Mouse (Mus musculus): ENCODE results near the gene Nrip1.

The Nrip1 gene

DNA sequence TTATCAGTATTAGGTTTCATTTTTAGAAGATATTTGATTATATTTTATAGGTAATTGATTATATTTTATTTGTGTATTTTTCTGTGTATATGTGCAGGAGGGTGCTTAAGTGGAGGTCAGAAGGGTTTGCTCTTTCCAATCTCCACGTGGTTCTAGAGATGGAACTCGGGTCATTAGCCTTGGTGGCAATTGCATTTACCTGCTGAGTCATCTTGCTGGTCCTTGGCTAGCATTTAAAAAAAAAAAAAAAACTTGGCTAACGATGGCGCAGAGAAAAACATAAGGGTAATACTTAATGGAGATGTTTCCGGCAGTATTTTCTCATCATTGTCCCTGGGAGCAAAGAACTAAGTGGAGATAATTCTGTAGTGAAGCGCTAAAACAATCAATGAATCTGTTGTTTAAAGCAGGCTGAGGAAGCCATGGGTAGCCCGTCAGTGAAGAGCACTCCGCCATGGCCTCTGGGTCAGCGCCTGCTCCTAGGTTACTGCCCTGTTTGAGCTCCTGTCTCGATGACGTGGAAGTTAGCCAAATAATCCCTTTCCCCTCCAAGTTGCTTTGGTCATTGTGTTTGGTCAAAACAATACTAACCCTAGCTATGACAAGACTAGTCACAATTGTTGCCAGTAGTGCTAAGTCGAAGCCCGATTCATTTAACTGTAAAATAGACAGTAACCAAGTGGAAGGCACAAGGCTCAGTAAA, 25.8 kb downstream of the Nrip1 start:
- no peak for DNase-seq (ENCODE audit: extremely low spot score)

- no peak for DNase-seq (ENCODE audit: extremely low spot score)
These were observed 27.3 kb downstream of the Nrip1 start for GRCm38 (mm10) chr16:76346371-76346770.

DNA sequence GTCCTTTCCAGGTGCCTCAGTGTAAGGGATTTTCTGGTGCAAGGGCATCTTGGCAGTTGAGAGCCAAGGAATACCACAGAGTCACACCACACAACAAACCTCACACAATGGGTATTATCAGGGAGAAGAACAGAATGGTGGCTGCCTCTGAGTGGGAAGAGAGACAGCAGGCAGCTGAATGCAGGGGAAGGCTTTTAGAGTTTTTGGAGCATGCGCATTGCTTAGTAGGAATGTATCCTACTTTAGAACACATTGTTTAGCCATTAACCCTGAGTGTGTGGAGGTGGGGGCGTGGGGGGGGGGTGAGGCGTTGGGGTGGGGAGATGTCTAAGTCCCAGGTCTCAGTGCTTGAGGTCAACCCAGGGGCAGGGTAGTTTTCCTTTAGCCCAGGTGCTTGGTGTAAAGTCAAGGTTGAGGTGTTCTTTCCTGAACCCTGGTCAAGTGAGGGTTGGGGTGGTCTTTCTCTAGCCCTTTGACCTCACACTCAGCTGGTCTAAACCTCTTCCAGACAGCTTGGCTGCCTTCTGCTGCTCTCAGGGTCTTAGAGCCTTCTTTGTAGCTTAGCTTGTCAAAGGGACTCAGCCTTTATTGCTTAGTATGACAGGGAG, 28.8 kb downstream of the Nrip1 start:
- no peak for DNase-seq (ENCODE audit: extremely low spot score)

GRCm38 (mm10) chr16:76344030-76344429, 29.6 kb downstream of the Nrip1 start:
- no peak for DNase-seq (ENCODE audit: extremely low spot score)

- no peak for DNase-seq (ENCODE audit: extremely low spot score)
These were observed 32.0 kb downstream of the Nrip1 start for GRCm38 (mm10) chr16:76341636-76342035.

- no peak for DNase-seq (ENCODE audit: extremely low spot score)
These were observed 34.4 kb downstream of the Nrip1 start for GRCm38 (mm10) chr16:76339256-76339655.

GRCm38 (mm10) chr16:76337351-76337750, 36.3 kb downstream of the Nrip1 start:
- no peak for DNase-seq (ENCODE audit: extremely low spot score)

- DNase-seq (ENCODE audit: extremely low spot score): no peak
These were observed 36.7 kb downstream of the Nrip1 start for GRCm38 (mm10) chr16:76336932-76337331.

DNA sequence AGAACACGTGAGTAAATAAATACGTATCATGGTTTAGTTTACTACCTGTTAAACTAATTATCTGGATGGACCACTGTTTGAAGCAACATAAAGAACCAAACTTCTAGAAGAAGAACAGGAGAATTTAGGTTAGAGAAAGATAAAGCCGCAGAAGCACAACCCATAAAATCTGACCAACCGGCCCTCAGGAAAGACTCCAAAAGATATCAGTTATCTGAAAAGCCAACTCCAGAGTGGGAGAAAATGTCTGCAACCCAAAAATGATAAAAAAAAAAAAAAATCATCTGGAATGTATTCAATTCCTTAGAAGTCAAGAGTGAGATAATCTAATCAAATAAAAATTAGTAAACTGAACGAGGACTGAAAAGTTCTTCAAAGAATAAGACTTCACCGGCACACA, 37.7 kb downstream of the Nrip1 start:
- DNase-seq (ENCODE audit: extremely low spot score): no peak

GRCm38 (mm10) chr16:76332127-76332526, 41.5 kb downstream of the Nrip1 start:
- no peak for DNase-seq (ENCODE audit: extremely low spot score)

DNA sequence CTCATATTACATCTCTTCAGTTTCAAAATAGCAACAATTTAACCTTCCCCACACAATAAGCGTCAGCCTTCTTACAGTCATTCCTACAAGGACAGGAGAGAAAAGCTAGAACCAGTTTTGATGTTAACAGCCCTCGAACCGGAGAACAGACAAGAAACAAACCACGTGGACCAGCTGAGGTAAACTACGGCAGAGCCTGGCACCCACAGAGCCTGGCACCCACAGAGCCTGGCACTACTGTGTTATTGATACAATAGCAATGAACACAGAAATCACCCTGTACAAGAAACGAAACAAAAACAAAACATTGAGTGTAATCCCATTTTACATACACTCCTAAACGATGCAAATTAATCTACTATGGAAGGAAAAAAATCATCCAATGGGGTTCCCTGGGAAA, 42.4 kb downstream of the Nrip1 start:
- no peak for DNase-seq (ENCODE audit: extremely low spot score)

DNA sequence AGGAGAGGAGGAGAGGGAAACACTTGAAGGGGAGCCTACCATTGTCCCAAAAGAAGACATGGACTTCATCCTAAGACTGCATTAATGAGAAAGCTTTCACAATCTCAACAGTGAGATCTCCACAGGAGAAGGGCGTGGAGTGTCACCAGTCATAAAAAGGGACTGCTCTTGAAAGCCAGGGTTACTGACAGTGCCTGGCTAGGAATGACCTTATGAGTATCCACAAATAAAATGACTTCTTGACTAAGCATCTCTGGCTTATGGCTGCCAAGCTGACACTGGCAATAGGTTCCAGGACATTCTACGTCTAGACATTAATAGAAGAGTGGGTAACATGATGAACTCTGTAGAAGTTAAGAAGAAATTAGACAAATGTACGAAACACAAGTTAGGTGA, 48.3 kb downstream of the Nrip1 start:
- no peak for DNase-seq (ENCODE audit: extremely low spot score)

GRCm38 (mm10) chr16:76324411-76325314, 49.0 kb downstream of the Nrip1 start:
- no peak for DNase-seq (ENCODE audit: extremely low spot score)

DNA sequence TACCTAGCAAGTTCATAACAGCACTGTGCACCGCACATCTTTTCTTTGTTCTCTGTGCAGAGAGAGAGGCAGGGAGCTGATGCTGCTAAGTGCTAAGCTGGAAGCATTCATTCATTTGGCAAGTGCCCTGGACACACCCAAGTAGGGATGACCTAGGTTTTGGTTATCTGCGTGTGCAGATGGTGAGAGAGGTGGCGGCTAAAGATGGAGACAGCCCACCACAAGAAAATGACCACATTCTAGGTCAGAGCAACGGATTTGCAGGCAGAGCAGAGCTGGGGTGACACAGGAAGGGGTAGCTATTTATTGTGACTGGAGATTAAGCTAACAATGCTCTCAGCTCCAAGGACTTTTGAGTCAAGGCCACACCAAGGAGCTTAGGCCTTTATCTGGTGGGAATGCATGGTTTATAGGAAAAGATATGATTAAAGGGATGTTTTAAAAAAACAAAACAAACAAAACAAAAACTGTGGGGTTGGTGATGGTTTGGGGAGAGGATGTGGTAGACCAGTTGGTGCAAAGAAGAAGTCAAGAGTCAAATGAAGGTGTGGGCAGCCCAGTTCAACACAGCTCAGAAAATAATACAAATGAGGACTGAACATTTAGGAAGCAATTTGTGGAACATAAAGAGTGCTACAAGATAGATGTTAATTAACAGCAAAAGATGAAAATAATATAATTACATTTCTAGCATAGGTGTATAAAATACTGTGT, 49.9 kb downstream of the Nrip1 start:
- no peak for DNase-seq (ENCODE audit: extremely low spot score)

DNA sequence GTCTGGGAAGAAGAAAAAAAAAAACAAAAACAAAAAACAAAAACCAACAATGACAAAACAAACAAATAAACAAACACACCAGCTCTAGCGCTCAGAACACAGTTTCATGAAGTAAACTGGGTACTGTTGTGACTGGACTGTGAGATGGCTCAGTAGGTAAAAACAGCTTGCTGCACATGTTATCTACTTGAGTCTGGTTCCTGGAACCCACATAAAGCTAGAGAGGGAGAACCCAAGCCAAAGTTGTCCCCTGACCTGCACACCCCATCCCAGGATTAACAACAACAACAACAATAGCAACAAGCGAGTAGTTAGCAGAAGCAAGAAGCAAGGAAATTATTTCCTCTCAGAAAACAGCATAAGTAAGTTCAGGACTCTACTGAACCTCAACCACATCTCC, 50.5 kb downstream of the Nrip1 start:
- DNase-seq (ENCODE audit: extremely low spot score): no peak

DNA sequence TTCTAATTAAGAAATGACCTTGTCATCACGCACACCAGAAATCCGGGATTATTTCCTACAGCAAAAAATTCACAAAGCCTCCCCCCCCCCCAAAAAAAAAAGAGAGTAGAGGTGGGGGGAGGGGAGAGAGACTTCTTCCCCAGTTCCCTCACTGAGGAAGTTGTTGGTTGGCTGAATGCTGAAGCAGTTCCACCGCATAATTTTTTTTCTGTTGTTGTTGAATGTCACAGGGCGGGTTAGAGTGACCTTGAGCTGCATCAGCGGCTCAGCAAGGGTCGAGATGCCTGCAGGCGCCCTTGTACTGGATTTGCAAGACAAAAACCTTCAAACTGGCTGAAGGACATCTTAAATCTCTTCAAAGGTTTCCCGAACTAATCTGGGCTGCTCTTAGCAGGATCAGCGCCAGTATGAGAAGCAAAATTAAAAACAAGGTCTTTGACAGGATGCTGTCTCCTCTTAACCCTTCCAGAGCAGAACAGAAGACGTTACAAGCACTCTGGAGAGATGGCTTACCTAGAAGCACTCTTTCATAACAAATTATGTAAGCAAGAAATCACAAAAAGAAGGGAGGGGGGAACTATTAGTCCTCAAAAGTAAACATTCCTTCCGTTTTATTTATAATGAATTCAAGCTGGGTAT, 52.0 kb downstream of the Nrip1 start:
- peak; percentile 37 for DNase-seq (ENCODE audit: extremely low spot score)

DNA sequence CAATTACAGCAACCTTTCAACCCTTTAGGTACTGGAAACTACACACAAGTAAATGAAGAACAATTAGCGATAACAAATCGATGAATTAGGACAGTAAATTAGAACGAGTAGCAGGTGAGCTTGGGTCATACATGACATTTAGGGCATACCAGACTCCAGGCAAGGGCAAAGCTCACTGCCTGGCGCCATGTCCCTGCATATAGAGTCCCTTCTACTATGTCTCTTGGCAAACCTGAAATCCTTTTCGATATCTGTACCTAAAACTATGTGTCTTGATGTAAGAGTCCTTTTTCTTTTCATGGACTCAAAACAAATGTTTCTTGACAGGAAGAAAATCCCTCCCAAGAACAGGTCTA, 53.5 kb downstream of the Nrip1 start:
- DNase-seq (ENCODE audit: extremely low spot score): no peak

- peak; percentile 72 for DNase-seq (ENCODE audit: extremely low spot score)
These were observed 54.1 kb downstream of the Nrip1 start for GRCm38 (mm10) chr16:76319364-76320117.

GRCm38 (mm10) chr16:76318331-76318922, 55.2 kb downstream of the Nrip1 start:
- no peak for DNase-seq (ENCODE audit: extremely low spot score)

All from embryo, embryonic 9.5 days (tissue).